8 mouse cellular contexts compared by ENCODE assay signal in genomic region chr11:43835456-43835855, GRCm38 (mm10).
A peak's percentile ranks its signal among the peaks of the same experiment; 100 is the strongest.
DNase-seq lines count a peak whose midpoint lies in the region; ATAC-seq and TF ChIP-seq lines count a peak whose summit lies in the region.

No protein-coding gene starts in this region.

- H3K36me3 ChIP-seq in heart, adult 2 months (ENCODE audit: control insufficient read depth, insufficient read depth, low read length) = no peaks in the 10 kb centered on the region; the same call in none of the 2 replicates
- H3K36me3 ChIP-seq in neural tube, embryonic 11.5 days (ENCODE audit: control insufficient read depth, insufficient read depth, low read length) = no peaks in the 10 kb centered on the region
- H3K36me3 ChIP-seq in limb, embryonic 13.5 days = no peaks in the 10 kb centered on the region

- WGBS in heart, adult 2 months = 87% methylated on average over 15 of the region's 15 CpGs
- 93% methylated on average over 15 of the region's 15 CpGs for WGBS in neural tube, embryonic 11.5 days
- 95% methylated on average over 15 of the region's 15 CpGs for WGBS in limb, embryonic 13.5 days

- no peak for TF ChIP-seq EP300 in heart, adult 2 months (IDR thresholded peaks at IDR 0.05; ENCODE audit: insufficient read depth, low read depth, low read length)

- H3K4me3 ChIP-seq in heart, adult 2 months = peak overlapping the region; percentile 45
- H3K4me3 ChIP-seq in neural tube, embryonic 11.5 days (ENCODE audit: low read depth, low read length) = no peak overlapping the region
- peak overlapping the region; percentile 56 for H3K4me3 ChIP-seq in limb, embryonic 13.5 days

- H3K9ac ChIP-seq in heart, adult 2 months (ENCODE audit: low read depth, low read length) = peak overlapping the region; percentile 2; the same call in 1 of the 2 replicates
- no peak overlapping the region for H3K9ac ChIP-seq in neural tube, embryonic 11.5 days (ENCODE audit: low read length)
- H3K9ac ChIP-seq in limb, embryonic 13.5 days = no peak overlapping the region

- H3K27ac ChIP-seq in heart, adult 2 months = peak overlapping the region; percentile 81
- H3K27ac ChIP-seq in neural tube, embryonic 11.5 days (ENCODE audit: low read depth, low read length) = no peak overlapping the region
- no peak overlapping the region for H3K27ac ChIP-seq in limb, embryonic 13.5 days

- TF ChIP-seq POLR2A in heart, adult 2 months (IDR thresholded peaks at IDR 0.05; ENCODE audit: insufficient read depth, low read depth, low read length) = no peak

- 0 out of 2 replicates have a peak, but pooled peaks have one; percentile 5 for ATAC-seq in neural tube, embryonic 11.5 days (ENCODE audit: insufficient read depth, low FRiP score, low TSS enrichment)
- no peak for ATAC-seq in limb, embryonic 13.5 days (ENCODE audit: low FRiP score, low read depth)
- ATAC-seq in activated CD4-positive, CD25-positive, alpha-beta regulatory T cell, adult 4 months = no peak
- no peak for ATAC-seq in CD4-positive, CD25-positive, alpha-beta regulatory T cell, adult 4 months

- intact Hi-C loops in heart, adult 2 months (cut with DNase I) = loop anchor here (5.0 kb wide), 3 partner anchors 292 to 497 kb away; no protein-coding TSS in a partner anchor

- H3K27me3 ChIP-seq in heart, adult 2 months (ENCODE audit: control insufficient read depth, insufficient read depth, low read length) = no peaks in the 10 kb centered on the region; the same call in 1 of the 2 replicates
- peaks cover 3% of the 10 kb centered on the region for H3K27me3 ChIP-seq in neural tube, embryonic 11.5 days (ENCODE audit: control insufficient read depth, insufficient read depth, low read length)
- H3K27me3 ChIP-seq in limb, embryonic 13.5 days = peaks cover 71% of the 10 kb centered on the region

- H3K4me2 ChIP-seq in neural tube, embryonic 11.5 days (ENCODE audit: low read depth) = peak overlapping the region; percentile 68; the same call in 1 of the 2 replicates
- peak overlapping the region; percentile 82 for H3K4me2 ChIP-seq in limb, embryonic 13.5 days (replicated peaks)

- DNase-seq in heart, adult 2 months = no peak
- no peak for DNase-seq in heart, adult 9 months (ENCODE audit: low spot score in 2 of 2)
- no peak for DNase-seq in neural tube, embryonic 11.5 days (ENCODE audit: low spot score)
- no peak for DNase-seq in neural tube, embryonic 10.5 days (ENCODE audit: extremely low spot score, low spot score)
- DNase-seq in frontal cortex, adult 2 months (ENCODE audit: extremely low spot score in 1 of 2, low spot score in 1 of 2) = no peak

- no peak for TF ChIP-seq CTCF in heart, adult 2 months (IDR thresholded peaks at IDR 0.05)

- no peaks in the 10 kb centered on the region for H3K9me3 ChIP-seq in neural tube, embryonic 11.5 days (ENCODE audit: control insufficient read depth, low read length)
- no peaks in the 10 kb centered on the region for H3K9me3 ChIP-seq in limb, embryonic 13.5 days

- no peaks in the 10 kb centered on the region for H3K4me1 ChIP-seq in heart, adult 2 months (ENCODE audit: control insufficient read depth, insufficient read depth, low read length)
- H3K4me1 ChIP-seq in neural tube, embryonic 11.5 days (ENCODE audit: control insufficient read depth, insufficient read depth, low read length) = no peaks in the 10 kb centered on the region
- H3K4me1 ChIP-seq in limb, embryonic 13.5 days = peaks cover 5% of the 10 kb centered on the region; the same call in 1 of the 2 replicates

- peaks cover 1% of the 10 kb centered on the region; the same call in 1 of the 2 replicates for H3K79me2 ChIP-seq in heart, adult 2 months (replicated peaks; ENCODE audit: control insufficient read depth, insufficient read depth, low read length)
